Mouse (Mus musculus): ENCODE measurements around the gene Wnt5b.

Gene Wnt5b

GRCm38 (mm10) chr6:119418392-119419251 is 125.5 kb downstream of the Wnt5b start:
- no peak for DNase-seq (ENCODE audit: low read depth, low spot score)

GRCm38 (mm10) chr6:119417821-119418220 is 126.3 kb downstream of the Wnt5b start:
- DNase-seq (ENCODE audit: low read depth, low spot score) = no peak

- peak; percentile 52 for DNase-seq (ENCODE audit: low read depth, low spot score)
Observed at GRCm38 (mm10) chr6:119417354-119417753, 126.8 kb downstream of the Wnt5b start, which contains the start of gene Adipor2. Gene Adipor2 (minus strand): TSS chr6:119417704.

GRCm38 (mm10) chr6:119416643-119417042 is 127.5 kb downstream of the Wnt5b start:
- DNase-seq (ENCODE audit: low read depth, low spot score) = no peak

- DNase-seq (ENCODE audit: low read depth, low spot score) = no peak
Observed at GRCm38 (mm10) chr6:119414262-119415043, 129.7 kb downstream of the Wnt5b start.

GRCm38 (mm10) chr6:119412588-119412987 is 131.6 kb downstream of the Wnt5b start:
- DNase-seq (ENCODE audit: low read depth, low spot score) = no peak

GRCm38 (mm10) chr6:119411511-119411910 is 132.6 kb downstream of the Wnt5b start:
- DNase-seq (ENCODE audit: low read depth, low spot score) = no peak

- no peak for DNase-seq (ENCODE audit: low read depth, low spot score)
Observed at GRCm38 (mm10) chr6:119409766-119410165, 134.4 kb downstream of the Wnt5b start.

- DNase-seq (ENCODE audit: low read depth, low spot score) = no peak
Observed at GRCm38 (mm10) chr6:119408582-119408981, 135.6 kb downstream of the Wnt5b start.

- no peak for DNase-seq (ENCODE audit: low read depth, low spot score)
Observed at GRCm38 (mm10) chr6:119407818-119408217, 136.3 kb downstream of the Wnt5b start.

- DNase-seq (ENCODE audit: low read depth, low spot score) = no peak
Observed at GRCm38 (mm10) chr6:119406528-119406927, 137.6 kb downstream of the Wnt5b start.

- no peak for DNase-seq (ENCODE audit: low read depth, low spot score)
Observed at GRCm38 (mm10) chr6:119405310-119405709, 138.8 kb downstream of the Wnt5b start.

- no peak for DNase-seq (ENCODE audit: low read depth, low spot score)
Observed at GRCm38 (mm10) chr6:119404854-119405253, 139.3 kb downstream of the Wnt5b start.

GRCm38 (mm10) chr6:119402976-119403375 is 141.2 kb downstream of the Wnt5b start:
- DNase-seq (ENCODE audit: low read depth, low spot score) = no peak

GRCm38 (mm10) chr6:119401545-119402304 is 142.4 kb downstream of the Wnt5b start:
- no peak for DNase-seq (ENCODE audit: low read depth, low spot score)

GRCm38 (mm10) chr6:119400649-119401048 is 143.5 kb downstream of the Wnt5b start:
- DNase-seq (ENCODE audit: low read depth, low spot score) = no peak

- DNase-seq (ENCODE audit: low read depth, low spot score) = no peak
Observed at GRCm38 (mm10) chr6:119399371-119399770, 144.8 kb downstream of the Wnt5b start.

GRCm38 (mm10) chr6:119396309-119396634 is 147.9 kb downstream of the Wnt5b start:
- DNase-seq (ENCODE audit: low read depth, low spot score) = no peak

- DNase-seq (ENCODE audit: low read depth, low spot score) = no peak
Observed at GRCm38 (mm10) chr6:119395421-119396308, 148.5 kb downstream of the Wnt5b start.

- no peak for DNase-seq (ENCODE audit: low read depth, low spot score)
Observed at GRCm38 (mm10) chr6:119392836-119393235, 151.3 kb downstream of the Wnt5b start.

GRCm38 (mm10) chr6:119390728-119391127 is 153.4 kb downstream of the Wnt5b start:
- no peak for DNase-seq (ENCODE audit: low read depth, low spot score)
